In genomic region chr7:51819891-51820290, GRCm38 (mm10) we compare ENCODE assay signal across 20 mouse cellular contexts. TPM values are rescaled to one million over a fixed set of nuclear protein-coding genes. Genes with fewer than 3 reads are reported as not detected.
A peak's percentile ranks its signal among the peaks of the same experiment; 100 is the strongest.
DNase-seq lines count a peak whose midpoint lies in the region; ATAC-seq and TF ChIP-seq lines count a peak whose summit lies in the region.
"Had no signal": no experiment of that assay in that cellular context is flagged by ENCODE, and none has a peak within 500 bp of the region (broad histone marks: within the 10 kb centered on the region; RNA-seq: fewer than 3 reads in every experiment).

No protein-coding gene starts in this region.

- WGBS in embryonic facial prominence, embryonic 10.5 days: 81% methylated on average over 1 of the region's 1 CpGs
- WGBS in midbrain, postnatal 0 days: 77% methylated on average over 1 of the region's 1 CpGs

- no peaks in the 10 kb centered on the region for H3K4me1 ChIP-seq in embryonic facial prominence, embryonic 10.5 days
- H3K4me1 ChIP-seq in midbrain, postnatal 0 days (ENCODE audit: insufficient read depth, low read length): no peaks in the 10 kb centered on the region
- H3K4me1 ChIP-seq: intestine, embryonic 15.5 days; stomach, embryonic 15.5 days had no signal

- TF ChIP-seq CTCF in midbrain, postnatal 0 days (IDR thresholded peaks at IDR 0.05): no peak

- H3K36me3 ChIP-seq in embryonic facial prominence, embryonic 10.5 days (replicated peaks): no peaks in the 10 kb centered on the region
- H3K36me3 ChIP-seq in midbrain, postnatal 0 days (ENCODE audit: insufficient read depth, low read length): no peaks in the 10 kb centered on the region
- H3K36me3 ChIP-seq: intestine, embryonic 15.5 days; midbrain, embryonic 13.5 days; neural tube, embryonic 12.5 days; stomach, embryonic 15.5 days had no signal

- H3K27me3 ChIP-seq in embryonic facial prominence, embryonic 10.5 days (replicated peaks; ENCODE audit: low read depth, poor library complexity, severe bottlenecking): no peaks in the 10 kb centered on the region
- H3K27me3 ChIP-seq in midbrain, postnatal 0 days (ENCODE audit: insufficient read depth, low read length): no peaks in the 10 kb centered on the region
- H3K27me3 ChIP-seq: intestine, embryonic 15.5 days; midbrain, embryonic 13.5 days; neural tube, embryonic 12.5 days; Patski; stomach, embryonic 15.5 days had no signal

- peak; percentile 51 to 79 for DNase-seq in layer of hippocampus, adult 18-20 months (ENCODE audit: low spot score in 2 of 2)
- DNase-seq in layer of hippocampus, postnatal 25 days (ENCODE audit: extremely low spot score in 1 of 2, low spot score in 1 of 2): no peak
- DNase-seq in cerebellum, postnatal 25 days: peak; percentile 48 to 68
- peak; percentile 40 to 57 for DNase-seq in left cerebral cortex, adult 18-20 months (ENCODE audit: low spot score in 2 of 2)
- peak; percentile 89 for DNase-seq in telencephalon, adult 2 months (ENCODE audit: low read depth, low spot score)
- no peak for DNase-seq in heart, adult 9 months (ENCODE audit: low spot score in 2 of 2)
- DNase-seq in embryonic facial prominence, embryonic 10.5 days (ENCODE audit: low spot score): no peak
- no peak for DNase-seq in midbrain, postnatal 0 days (ENCODE audit: low spot score)
- DNase-seq: adrenal gland, postnatal 10 days; heart, postnatal 36 days; kidney, postnatal 36 days; retina, postnatal 1 day; thymus, postnatal 36 days had no signal

- no peak overlapping the region for H3K9ac ChIP-seq in midbrain, postnatal 0 days (replicated peaks; ENCODE audit: low read length, poor library complexity, severe bottlenecking)
- H3K9ac ChIP-seq: intestine, embryonic 15.5 days; midbrain, embryonic 13.5 days; neural tube, embryonic 12.5 days; stomach, embryonic 15.5 days had no signal

- no peak overlapping the region for H3K27ac ChIP-seq in embryonic facial prominence, embryonic 10.5 days (replicated peaks)
- H3K27ac ChIP-seq in midbrain, postnatal 0 days (ENCODE audit: low read depth, low read length): no peak overlapping the region
- H3K27ac ChIP-seq: intestine, embryonic 15.5 days; midbrain, embryonic 13.5 days; neural tube, embryonic 12.5 days; stomach, embryonic 15.5 days had no signal

- no peak overlapping the region for H3K4me3 ChIP-seq in embryonic facial prominence, embryonic 10.5 days
- H3K4me3 ChIP-seq in midbrain, postnatal 0 days (ENCODE audit: low read depth, low read length): no peak overlapping the region
- H3K4me3 ChIP-seq: intestine, embryonic 15.5 days; midbrain, embryonic 13.5 days; neural tube, embryonic 12.5 days; stomach, embryonic 15.5 days had no signal

- no peak for ATAC-seq in midbrain, postnatal 0 days (ENCODE audit: low FRiP score)
- ATAC-seq: CD4-positive, CD25-positive, alpha-beta regulatory T cell, adult 4 months; intestine, embryonic 15.5 days; lung, postnatal 0 days; midbrain, embryonic 13.5 days; Patski had no signal

- H3K4me2 ChIP-seq in midbrain, postnatal 0 days (ENCODE audit: low read depth, low read length, poor library complexity, severe bottlenecking): no peak overlapping the region
- H3K4me2 ChIP-seq: intestine, embryonic 15.5 days; midbrain, embryonic 13.5 days; neural tube, embryonic 12.5 days; stomach, embryonic 15.5 days had no signal

- no peaks in the 10 kb centered on the region for H3K9me3 ChIP-seq in embryonic facial prominence, embryonic 10.5 days
- no peaks in the 10 kb centered on the region for H3K9me3 ChIP-seq in midbrain, postnatal 0 days (ENCODE audit: low read length)
- H3K9me3 ChIP-seq: intestine, embryonic 15.5 days; midbrain, embryonic 13.5 days; neural tube, embryonic 12.5 days; stomach, embryonic 15.5 days had no signal

RNA-seq across cellular contexts. Expression of gene Gas2, which starts 41.9 kb away (rescaled TPM):
- total RNA-seq in layer of hippocampus, adult 18-20 months (2021): 10 to 100 TPM; 23.8 to 33.2 TPM
- total RNA-seq in layer of hippocampus, postnatal 25 days (2021): 10 to 100 TPM; 16.5 to 19.9 TPM
- 10 to 100 TPM; 42.7 to 48.0 TPM for total RNA-seq in left cerebral cortex, adult 18-20 months (2021)
- 28.2 and 30.1 TPM in 2 replicates for polyA plus RNA-seq in embryonic facial prominence, embryonic 10.5 days (2016; fragmentation: Nextera tagmentation; extraction: Ambion mirVana)
- 17.5 and 37.1 TPM in 2 replicates for total RNA-seq in midbrain, postnatal 0 days (2014; rRNA removed)
- 14.7 and 15.0 TPM in 2 replicates for polyA plus RNA-seq in midbrain, postnatal 0 days (2015; fragmentation: Nextera tagmentation; extraction: Ambion mirVana)

RNA-seq across cellular contexts. Expression of gene Fancf, which starts 42.2 kb away (rescaled TPM):
- total RNA-seq in layer of hippocampus, adult 18-20 months (2021): 1 to 10 TPM; 3.7 to 4.1 TPM
- 1 to 10 TPM; 4.6 to 5.0 TPM for total RNA-seq in layer of hippocampus, postnatal 25 days (2021)
- total RNA-seq in left cerebral cortex, adult 18-20 months (2021): 1 to 10 TPM; 4.2 to 5.3 TPM
- polyA plus RNA-seq in embryonic facial prominence, embryonic 10.5 days (2016; fragmentation: Nextera tagmentation; extraction: Ambion mirVana): 10.0 and 10.1 TPM in 2 replicates
- 10.6 and 11.3 TPM in 2 replicates for total RNA-seq in midbrain, postnatal 0 days (2014; rRNA removed)
- polyA plus RNA-seq in midbrain, postnatal 0 days (2015; fragmentation: Nextera tagmentation; extraction: Ambion mirVana): 7.0 and 8.2 TPM in 2 replicates

Comparison
In these comparisons a context has a peak if more than half of its experiments do, and no peak if none do; other contexts are left out.
1. DNase-seq: peak in layer of hippocampus, adult 18-20 months (2 of 2), cerebellum, postnatal 25 days (2 of 2), left cerebral cortex, adult 18-20 months (2 of 2) and telencephalon, adult 2 months (single experiment); none in layer of hippocampus, postnatal 25 days (0 of 2), heart, adult 9 months (0 of 2), embryonic facial prominence, embryonic 10.5 days (single experiment) and midbrain, postnatal 0 days (single experiment).